Mouse (Mus musculus) mouse embryonic stem cell (cell line): Measurements from ENCODE around the gene Zfp609.

Source experiments
- in situ Hi-C, 2 experiments: fragments of 300-500 bp; cut with MboI; formaldehyde crosslinking; loops; 1 replicate in 1 of 2; 3 replicates in 1 of 2; pipeline ENCODE4 v1.14.3; 2019 to 2020; ENCODE audit warnings: low sequenced_read_pairs in 2 of 2, low pct_unique_long_range_greater_than_20kb in 1 of 2, mixed read lengths in 1 of 2; ENCODE audit not compliant: unreplicated experiment in 1 of 2

Zfp609 gene

DNA sequence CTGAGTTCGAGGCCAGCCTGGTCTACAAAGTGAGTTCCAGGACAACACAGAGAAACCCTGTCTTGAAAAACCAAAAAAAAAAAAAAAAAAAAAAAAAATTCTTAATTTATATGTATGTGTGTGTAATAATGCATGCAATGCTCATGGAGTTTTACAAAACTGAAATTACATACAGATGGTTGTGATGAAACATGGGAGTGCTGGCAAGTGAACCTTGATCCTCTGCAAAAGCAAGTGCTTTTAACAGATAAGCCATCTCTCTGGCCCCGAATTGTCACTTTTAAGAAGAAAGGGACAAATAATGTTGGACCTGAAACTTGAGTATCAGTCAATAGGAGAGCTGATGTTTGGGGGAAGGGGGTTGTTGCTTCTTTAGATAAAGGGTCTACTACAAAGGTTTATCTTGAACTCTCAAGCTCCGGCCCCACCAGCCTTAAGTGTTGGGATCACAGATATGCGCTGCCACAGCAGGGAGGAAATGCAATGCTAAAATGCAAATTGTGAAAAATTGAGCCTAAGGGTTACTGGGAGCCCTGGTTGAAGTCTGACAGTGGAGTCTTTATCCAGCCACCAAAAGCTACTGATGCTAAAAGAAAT is 41.5 kb downstream of the Zfp609 start:
- in situ Hi-C loops = no loop called here

DNA sequence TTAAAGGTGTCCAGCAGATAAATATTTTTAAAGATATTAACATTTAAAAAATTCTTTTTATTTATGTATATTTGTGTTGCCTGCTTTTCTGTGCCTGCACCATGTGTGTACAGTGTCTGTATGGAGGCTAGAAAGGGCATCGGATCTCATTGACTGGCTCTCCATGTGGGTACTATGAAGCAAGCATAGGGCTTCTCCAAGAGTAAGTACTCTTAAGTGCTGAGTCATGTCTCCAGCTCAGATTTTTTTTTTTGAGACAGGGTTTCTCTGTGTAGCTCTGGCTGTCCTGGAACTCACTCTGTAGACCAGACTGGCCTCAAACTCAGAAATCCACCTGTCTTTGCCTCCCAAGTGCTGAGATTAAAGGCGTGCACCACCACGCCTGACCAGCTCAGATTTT is 47.7 kb downstream of the Zfp609 start:
- in situ Hi-C loops = loop anchor here in 1 of 2 experiments (5.0 kb wide), 1 partner anchor 48 kb away; the partner anchor contains the start of gene Zfp609

DNA sequence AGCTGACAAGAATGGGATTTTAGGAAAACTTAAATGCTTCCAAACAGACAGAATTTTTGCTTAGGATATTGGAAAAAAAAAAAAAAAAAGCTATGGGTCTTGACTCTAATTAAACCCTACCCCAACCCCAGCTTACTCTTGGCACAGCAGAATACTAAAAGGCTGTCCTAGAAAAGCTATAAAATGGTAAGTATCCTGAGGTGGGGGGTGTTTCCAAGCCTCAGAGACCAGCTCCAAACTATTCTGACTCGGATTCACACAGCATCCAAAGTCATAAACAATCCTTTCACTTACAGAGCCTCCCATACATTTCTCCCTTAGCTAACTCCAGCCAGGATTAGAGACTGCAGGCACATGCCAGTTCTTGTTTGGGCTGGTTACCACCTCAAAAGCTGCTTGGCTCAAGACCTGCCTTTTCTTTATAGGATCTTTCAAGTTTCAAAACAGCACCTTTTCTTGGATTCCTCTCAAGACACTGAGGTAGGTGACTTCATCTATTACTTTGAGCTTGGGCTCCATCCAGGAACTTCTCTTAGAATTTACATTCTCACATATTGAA is 50.4 kb downstream of the Zfp609 start:
- in situ Hi-C loops = loop anchor here in 1 of 2 experiments (5.0 kb wide), 1 partner anchor 50 kb away; the partner anchor contains the start of gene Zfp609

DNA sequence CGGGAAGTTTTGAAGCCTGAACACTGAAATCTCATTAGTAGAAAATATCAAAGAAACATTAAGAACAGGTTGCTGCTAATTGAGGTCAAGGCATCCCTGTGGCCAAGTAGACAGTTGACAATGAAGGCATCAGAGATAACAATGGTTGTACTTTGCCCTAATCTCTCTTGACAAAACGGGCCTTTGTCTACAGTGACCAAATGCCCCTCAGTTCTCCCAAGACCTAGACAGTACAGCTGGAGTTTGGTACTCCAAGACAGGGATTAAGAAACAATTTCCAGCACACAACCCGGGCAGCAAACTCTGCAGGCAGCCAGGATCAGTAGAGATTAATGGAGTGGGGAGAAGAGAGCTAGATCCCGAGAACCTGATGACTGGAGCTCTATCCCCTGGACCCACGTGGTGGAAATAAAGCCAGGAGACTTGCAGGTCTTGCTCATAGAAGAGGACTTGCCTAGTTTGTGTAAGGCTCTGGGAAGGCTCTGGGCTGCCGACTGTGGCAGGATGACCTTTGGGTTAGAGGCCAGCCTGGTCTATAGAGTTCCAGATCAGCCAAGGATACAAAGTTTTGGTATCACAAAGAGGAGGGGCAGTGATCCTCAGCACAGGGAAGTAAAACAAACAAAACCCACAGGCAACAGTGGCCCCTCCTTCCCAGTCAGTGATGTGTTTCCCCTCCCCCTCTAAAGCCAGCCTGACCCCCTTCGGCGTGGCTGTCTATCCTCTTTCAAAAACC is 51.1 kb downstream of the Zfp609 start:
- in situ Hi-C loops = loop anchor here in 1 of 2 experiments (5.0 kb wide), 1 partner anchor 51 kb away; the partner anchor contains the start of gene Zfp609

DNA sequence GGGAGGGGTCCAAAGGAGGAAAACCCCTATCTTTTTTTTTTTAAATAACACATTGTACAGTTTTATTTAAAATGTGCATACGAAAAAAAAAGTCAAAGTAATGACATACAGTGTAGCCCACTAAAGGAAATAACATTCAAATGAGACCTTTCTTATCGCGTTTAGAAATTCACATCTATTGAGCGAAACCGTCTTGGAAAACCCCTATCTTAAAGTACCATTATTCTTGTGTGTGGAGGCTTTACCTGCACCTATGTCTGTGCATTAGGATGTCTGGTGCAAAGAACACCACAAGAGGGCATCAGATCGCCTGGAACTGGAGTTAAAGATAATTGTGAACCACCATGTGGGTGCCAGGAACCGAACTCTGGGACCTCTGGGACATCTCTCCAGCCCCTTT is 53.6 kb downstream of the Zfp609 start:
- in situ Hi-C loops = no loop called here

DNA sequence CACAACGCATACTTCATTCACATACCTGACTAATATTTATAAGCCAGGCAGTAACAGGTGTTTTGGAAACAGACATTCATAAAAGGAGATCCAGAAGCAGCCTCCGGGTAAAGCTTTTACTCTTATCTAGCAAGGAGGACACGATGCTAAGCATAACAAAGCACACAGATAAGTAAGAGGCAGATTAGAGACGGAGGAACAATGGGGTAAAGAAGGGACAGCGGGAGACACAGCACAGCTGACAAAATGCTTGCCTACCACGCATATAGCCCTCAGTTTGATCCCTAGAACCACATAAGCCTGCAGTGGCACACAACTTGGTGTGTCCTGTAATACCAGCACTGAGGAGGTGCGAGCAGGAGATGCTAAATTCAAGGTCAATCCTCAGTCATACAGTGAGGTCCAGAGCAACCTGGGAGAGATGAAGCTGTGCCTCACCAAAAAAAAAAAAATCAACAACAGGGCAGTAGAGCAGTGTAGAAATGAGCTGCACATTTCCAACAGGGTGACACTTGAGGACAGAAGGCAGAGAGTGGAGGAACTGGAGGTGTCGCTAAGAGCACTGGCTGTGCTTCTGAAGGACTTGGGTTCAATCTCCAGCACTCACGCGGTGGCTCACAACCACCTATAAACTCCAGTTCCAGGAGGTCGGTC is 56.2 kb downstream of the Zfp609 start:
- in situ Hi-C loops = no loop called here

DNA sequence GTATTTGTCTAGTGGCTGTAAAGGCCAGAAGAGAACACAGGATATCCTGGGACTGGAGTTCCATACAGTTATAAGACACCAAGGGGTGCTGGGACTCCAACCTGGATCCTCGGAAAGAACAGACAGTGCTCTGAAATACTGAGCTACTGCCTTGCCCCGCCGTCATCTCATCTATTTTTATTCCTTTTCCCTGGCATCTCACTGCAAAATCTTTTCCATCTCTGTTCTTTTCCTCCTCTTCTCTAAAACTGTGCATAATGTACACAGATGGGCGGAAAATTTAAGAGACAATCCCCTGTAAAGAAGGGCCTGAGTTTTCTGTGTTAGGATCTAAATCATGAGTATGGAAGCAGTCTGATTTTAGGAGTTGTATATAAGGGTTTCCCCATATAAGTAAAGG is 64.6 kb downstream of the Zfp609 start:
- in situ Hi-C loops = no loop called here

DNA sequence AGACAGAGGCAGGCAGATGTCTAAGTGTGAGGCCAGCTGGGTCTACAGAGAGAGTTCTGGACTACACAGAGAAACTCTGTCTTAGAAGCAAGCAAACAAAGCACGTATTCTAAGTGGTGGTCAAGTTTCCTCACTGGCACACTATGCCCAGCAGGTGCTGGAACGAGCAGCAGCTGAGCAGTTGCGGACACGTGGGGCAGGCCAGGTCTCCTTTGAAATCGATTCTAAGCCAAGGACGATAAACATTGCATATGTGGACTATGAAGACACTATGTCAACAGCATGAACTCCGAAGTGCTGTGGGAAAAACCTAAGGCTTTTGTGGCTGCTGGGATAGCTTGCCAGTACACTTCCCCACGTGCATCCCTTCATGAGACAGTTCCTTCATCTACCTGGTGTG is 67.4 kb downstream of the Zfp609 start:
- in situ Hi-C loops = no loop called here

DNA sequence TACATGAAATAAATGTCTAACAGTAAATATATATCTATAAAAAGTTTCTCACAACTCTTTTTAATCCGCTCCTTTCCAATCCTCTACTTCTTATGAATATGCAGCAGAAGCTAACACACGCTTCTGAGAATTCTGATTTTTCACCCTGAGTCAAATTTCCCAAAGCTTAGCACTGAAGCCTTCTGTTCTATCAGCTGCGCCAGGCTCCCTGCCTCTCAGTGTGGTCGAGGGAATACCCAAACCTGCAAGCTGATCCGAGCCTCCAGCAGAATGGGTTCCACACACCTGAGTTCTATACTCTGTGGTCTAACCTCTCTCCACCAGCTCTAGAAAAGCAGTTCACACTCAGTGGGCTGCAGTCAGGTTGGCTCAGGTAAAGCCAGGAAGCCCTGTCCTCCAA is 68.1 kb downstream of the Zfp609 start:
- in situ Hi-C loops = no loop called here

DNA sequence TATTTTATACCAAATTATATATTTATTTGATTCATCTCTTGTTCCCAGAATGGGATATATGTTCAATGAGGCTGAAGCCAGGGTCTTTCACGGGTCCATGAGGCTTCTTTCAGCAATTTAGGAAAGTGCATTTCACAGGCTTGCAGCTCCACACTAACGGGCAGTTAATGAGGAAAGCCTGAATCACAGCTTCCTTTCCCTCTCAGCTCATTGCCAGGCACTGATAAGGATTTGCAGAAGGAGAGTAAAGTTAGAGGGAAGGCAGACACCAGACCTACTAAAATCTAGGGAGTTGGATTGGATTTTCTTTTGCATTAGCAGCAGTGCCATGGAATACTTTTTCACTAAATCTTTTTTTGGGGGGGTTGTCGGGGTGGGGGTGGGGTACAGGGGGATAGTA is 69.5 kb downstream of the Zfp609 start:
- in situ Hi-C loops = no loop called here

DNA sequence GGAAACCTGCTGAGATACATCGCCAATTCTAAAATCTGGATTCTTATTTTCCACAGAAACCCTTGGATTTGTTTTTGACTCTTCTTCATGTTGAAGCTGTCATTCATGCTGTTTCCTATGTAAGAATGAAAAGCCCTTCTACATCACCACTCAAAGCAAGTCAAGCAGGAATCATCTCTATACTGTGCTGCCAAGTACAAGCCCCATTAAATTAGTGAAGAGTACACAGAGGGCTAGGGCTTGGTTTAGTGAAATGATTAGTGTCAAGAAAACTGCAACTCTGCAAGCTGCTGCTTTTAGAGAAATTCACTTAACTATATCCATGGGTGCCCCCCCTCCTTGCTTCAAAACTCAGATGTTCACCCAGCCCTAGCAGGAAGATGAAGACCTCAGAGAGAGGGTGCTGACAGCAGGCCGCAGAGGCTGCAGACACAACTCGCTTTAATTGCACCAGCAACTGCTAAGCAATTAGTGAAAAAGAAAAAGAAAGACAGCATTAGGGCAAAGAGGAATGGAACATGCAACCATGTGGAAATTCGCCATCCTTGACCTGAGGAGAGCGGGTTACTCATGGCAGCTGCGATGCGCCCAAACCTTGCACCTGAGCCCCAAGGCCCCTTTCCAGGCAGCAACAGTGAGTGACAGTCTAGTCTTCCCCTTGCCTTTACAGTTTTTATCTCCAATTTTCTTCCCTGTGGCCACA is 71.5 kb downstream of the Zfp609 start:
- in situ Hi-C loops = no loop called here

DNA sequence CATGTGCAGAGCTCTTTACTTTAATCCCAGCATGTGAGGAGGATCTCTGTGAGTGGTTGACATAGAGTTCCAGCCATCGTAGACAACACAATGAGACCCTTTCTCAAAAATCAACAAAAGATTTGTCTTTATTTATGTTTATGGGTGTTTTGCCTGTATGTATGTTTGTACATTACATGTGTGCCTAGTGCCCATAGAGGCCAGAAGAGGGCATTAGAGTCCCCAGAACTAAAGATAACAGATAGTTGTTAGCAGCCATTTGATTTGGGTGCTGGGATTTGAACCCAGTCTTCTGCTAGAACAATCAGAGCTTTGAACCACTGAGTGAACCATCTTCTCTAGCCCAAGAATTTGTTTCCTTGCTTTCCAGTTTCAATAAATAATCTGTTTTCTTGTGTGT is 72.2 kb downstream of the Zfp609 start:
- in situ Hi-C loops = no loop called here

DNA sequence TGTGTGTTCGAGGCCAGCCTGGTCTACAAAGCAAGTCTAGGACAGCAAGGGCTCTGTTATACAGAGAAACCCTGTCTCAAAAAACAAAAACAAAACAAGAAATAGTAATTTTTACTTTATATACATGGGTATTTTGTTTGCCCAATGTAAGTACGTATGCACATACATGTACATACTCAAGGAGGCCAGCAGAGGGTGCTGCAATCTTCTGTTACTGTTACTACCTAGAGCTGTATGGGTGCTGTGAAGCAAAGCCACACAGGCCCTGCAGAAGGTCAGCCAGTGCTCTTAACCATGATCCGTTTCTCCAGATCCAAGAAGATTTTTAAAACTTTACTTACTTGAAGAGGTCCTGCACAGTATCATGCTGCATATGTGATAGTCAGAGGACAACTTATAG is 74.7 kb downstream of the Zfp609 start:
- in situ Hi-C loops = no loop called here

DNA sequence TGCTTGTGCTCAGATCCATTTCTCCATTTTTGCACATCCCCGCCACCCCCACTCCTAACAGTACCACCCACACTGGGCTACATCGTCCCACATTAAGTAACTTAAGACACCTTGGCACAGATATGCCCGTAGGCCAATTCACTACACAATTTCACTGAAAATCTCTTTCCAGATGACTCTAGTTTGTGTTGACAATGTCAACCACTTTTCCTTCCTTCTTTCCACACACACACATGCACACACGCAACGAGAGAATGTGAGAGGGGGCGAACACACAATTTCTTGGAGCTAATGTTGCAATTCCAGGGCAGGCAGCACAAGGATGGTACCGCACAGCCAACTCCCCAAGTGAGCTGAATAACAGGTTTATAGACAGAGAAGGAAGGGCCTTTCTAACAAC is 75.5 kb downstream of the Zfp609 start:
- in situ Hi-C loops = no loop called here

DNA sequence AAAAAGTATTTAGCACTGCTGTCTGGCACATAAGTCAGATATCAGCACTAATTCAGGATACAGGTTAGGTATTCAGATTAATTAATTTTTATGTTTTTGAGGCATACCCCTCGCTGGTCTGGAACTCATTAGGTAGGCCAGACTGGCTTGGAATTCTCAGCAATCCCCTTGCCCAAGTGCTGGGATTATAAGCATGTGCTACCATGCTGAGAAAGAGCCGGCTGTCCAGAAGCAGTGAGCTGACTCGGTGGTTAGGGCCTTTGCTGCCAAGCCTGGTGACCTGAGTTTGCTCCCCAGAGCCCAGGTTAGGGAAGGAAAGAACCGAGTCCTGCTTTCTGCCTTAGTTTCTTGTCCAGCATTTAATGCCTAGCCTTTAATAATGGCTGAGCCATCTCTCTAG is 79.3 kb downstream of the Zfp609 start:
- in situ Hi-C loops = no loop called here

DNA sequence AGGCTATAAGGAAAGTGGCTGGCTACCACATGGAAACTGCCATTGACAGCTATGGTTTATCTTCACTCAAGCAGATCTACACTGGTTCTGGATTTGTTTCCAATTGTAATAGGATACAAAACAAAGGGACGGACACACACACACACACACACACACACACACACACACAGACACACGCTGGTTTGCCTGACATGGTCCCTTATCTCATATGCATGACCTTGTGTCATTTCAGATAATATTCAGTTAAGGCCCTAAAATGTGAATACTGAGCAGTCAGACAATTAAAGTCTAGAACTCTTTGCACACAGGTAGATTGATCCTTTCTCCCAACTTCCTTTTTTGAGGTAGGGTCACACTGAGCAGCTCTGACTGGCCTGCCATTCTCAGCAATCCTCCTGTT is 80.9 kb downstream of the Zfp609 start:
- in situ Hi-C loops = no loop called here

DNA sequence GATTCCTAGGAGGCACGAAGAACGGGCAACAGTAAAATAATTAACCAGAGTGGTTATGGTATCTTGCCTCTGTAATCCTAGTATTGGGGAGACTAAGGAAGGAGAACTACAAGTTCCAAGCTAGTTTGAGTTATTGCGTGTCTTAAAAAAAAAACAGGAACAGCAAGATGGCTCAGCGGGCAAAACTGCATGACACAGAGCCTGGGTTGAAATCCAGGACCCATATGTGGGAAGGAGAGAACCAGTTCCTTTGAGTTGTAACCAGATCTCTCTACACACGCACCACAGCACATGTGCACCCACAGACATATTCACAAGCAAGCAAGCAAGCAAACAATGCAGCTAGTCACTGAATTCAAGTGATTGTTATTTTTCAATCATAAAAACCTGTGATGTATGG is 81.9 kb downstream of the Zfp609 start:
- in situ Hi-C loops = no loop called here

DNA sequence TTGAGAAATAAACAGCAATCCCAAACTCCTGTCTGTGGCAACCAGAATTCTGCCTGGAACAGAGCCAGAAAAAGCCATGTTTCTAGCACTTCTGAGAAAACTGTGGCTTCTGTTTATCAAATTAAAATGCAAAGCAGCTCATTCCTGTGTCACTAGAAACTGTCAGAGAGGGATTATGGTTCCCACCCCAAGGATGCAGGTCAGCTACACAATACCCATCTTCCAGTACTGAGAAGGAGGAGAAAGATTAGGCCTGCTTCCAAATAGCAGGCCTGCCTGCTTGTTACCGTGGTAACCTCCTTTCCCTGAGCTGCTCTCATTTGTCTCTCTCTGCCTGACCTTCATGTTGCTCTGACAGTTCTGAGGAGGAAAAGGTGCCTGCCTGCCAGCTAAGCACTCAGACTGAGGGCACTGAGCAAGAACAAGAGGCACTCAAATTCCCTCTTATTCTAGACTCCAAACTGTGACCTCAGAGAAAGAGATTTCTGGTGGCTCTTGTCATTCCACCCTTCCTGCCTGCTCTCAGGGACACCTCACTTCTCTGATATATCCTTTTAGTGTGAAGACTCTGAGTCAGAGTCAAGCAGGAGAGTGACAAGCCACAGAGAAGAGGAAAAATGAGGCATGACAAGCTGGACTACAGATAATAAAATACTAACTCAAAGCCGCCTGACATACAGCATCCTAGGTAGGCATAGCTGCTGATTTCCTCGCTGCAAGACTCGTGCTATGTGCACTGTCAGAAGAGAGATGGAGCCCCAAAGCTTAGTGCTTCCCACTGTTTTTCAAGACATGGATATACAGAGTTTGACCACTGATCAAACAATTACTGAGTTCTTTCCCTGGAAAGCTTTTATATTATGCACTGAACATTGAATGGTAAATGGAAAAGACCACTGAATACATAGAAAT is 82.9 kb downstream of the Zfp609 start:
- in situ Hi-C loops = no loop called here
